Mouse (Mus musculus) heart, postnatal 0 days (tissue): ENCODE data around the gene Maml3. TPM values are rescaled to one million over a fixed set of nuclear protein-coding genes. Genes with fewer than 3 reads are reported as not detected.

Experiments
- ATAC-seq: fragments of 200-750 bp; cut with Nextera tagmentation; 2 replicates; pipeline ENCODE4 v1.8.0; 2017; ENCODE audit warnings: low read depth, moderate number of reproducible peaks, moderate library complexity; ENCODE audit not compliant: insufficient read depth
- DNase-seq: peaks from one replicate; pipeline ENCODE4 v3.0.0-alpha.2; 2016; ENCODE audit warnings: low spot score
- H3K27ac ChIP-seq: fragments of 300-500 bp; sonication (generic); 2 replicates; pipeline ENCODE4 v1.5.1; 2014; ENCODE audit warnings: low read depth, mild to moderate bottlenecking
- H3K27me3 ChIP-seq: fragments of 300-500 bp; sonication (generic); 2 replicates; pipeline ENCODE4 v1.6.1; 2014; ENCODE audit warnings: low read length, mixed read lengths; ENCODE audit not compliant: control insufficient read depth, insufficient read depth
- H3K36me3 ChIP-seq: fragments of 300-500 bp; sonication (generic); replicated peaks from 2 replicates; pipeline ENCODE4 v1.6.1; 2014; ENCODE audit warnings: low read length, mixed read lengths; ENCODE audit not compliant: control insufficient read depth, insufficient read depth
- H3K4me1 ChIP-seq: fragments of 300-500 bp; sonication (generic); 2 replicates; pipeline ENCODE4 v1.6.1; 2014; ENCODE audit warnings: antibody characterized with exemption; ENCODE audit not compliant: control insufficient read depth, insufficient read depth
- H3K4me2 ChIP-seq: fragments of 300-500 bp; sonication (generic); 2 replicates; pipeline ENCODE4 v1.6.1; 2014; ENCODE audit warnings: low read depth, mild to moderate bottlenecking, low read length, moderate library complexity
- H3K4me3 ChIP-seq: fragments of 300-500 bp; sonication (generic); 2 replicates; pipeline ENCODE4 v1.5.1; 2014; ENCODE audit warnings: low read depth, low read length
- H3K9ac ChIP-seq: fragments of 300-500 bp; sonication (generic); replicated peaks from 2 replicates; pipeline ENCODE4 v1.6.1; 2014; ENCODE audit warnings: low read depth, low read length, mixed read lengths
- H3K9me3 ChIP-seq: fragments of 300-500 bp; sonication (generic); replicated peaks from 2 replicates; pipeline ENCODE4 v1.6.1; 2016; ENCODE audit warnings: low read length; ENCODE audit not compliant: control insufficient read depth
- CTCF ChIP-seq: IDR thresholded peaks from 2 replicates; pipeline ENCODE4 v1.5.1; 2016; ENCODE audit warnings: antibody characterized with exemption, control low read depth, low read depth
- EP300 ChIP-seq: IDR thresholded peaks from 2 replicates; pipeline ENCODE4 v1.6.1; 2016; ENCODE audit warnings: antibody characterized with exemption, low read depth
- WGBS: fragments of 180-500 bp; shearing (Covaris S2); extraction: QIAGEN DNeasy Blood & Tissue Kit; methylation state at CpG from one replicate; pipeline ENCODE4 v1.1.7; 2014; 5-methylcytosine and 5-hydroxymethylcytosine counted together
- polyA plus RNA-seq: library from polyadenylated mRNA; unstranded; fragments of >200 nt; fragmentation: Nextera tagmentation; extraction: Ambion mirVana; gene quantifications from 2 replicates; pipeline ENCODE4 v1.2.1, GENCODE M21; 2015
- total RNA-seq: library from RNA; depleted of rRNA; stranded (reverse); fragments of >200 nt; gene quantifications from 2 replicates; pipeline ENCODE4 v1.2.3, GENCODE M21; 2014; ENCODE audit warnings: low replicate concordance

Maml3 gene
- total and polyA plus RNA-seq, 2 experiments from 2014 or later: 1.6 to 6.2 TPM

- Histone ChIP-seq H3K4me2 (no peak overlapping the region), H3K9ac (no peak overlapping the region), H3K27me3 (no peaks in the 10 kb centered on the region), H3K27ac (peak overlapping the region; percentile 27; the same call in 1 of the 2 replicates), H3K9me3 (no peaks in the 10 kb centered on the region), H3K36me3 (no peaks in the 10 kb centered on the region), H3K4me1 (peaks cover 14% of the 10 kb centered on the region; the same call in 1 of the 2 replicates), H3K4me3 (no peak overlapping the region)
- no peak for TF ChIP-seq EP300
- TF ChIP-seq CTCF: no peak
- 71% methylated on average over 6 of the region's 6 CpGs for WGBS
- DNase-seq: no peak
- no peak for ATAC-seq
Measured at GRCm38 (mm10) chr3:51654303-51655055, 450.4 kb downstream of the Maml3 start.

GRCm38 (mm10) chr3:51652701-51653100, 452.2 kb downstream of the Maml3 start:
- Histone ChIP-seq H3K9ac (peak overlapping the region; percentile 20; the same call in 1 of the 2 replicates), H3K36me3 (no peaks in the 10 kb centered on the region), H3K27ac (peak overlapping the region; percentile 64), H3K4me2 (peak overlapping the region; percentile 56), H3K4me1 (peaks cover 14% of the 10 kb centered on the region; the same call in 1 of the 2 replicates), H3K9me3 (no peaks in the 10 kb centered on the region), H3K4me3 (peak overlapping the region; percentile 23; the same call in 1 of the 2 replicates), H3K27me3 (no peaks in the 10 kb centered on the region)
- TF ChIP-seq EP300: no peak
- 10% methylated on average over 8 of the region's 9 CpGs for WGBS
- DNase-seq (peak; percentile 64), ATAC-seq (peak; percentile 68)

- peak overlapping the region; percentile 23; the same call in 1 of the 2 replicates for H3K4me3 ChIP-seq
- TF ChIP-seq EP300 (no peak), CTCF (peak; percentile 79)
- 5% methylated on average over 9 of the region's 9 CpGs for WGBS
- no peaks in the 10 kb centered on the region for H3K9me3 ChIP-seq
- no peaks in the 10 kb centered on the region for H3K36me3 ChIP-seq
- peak overlapping the region; percentile 56 for H3K4me2 ChIP-seq
- no peaks in the 10 kb centered on the region for H3K27me3 ChIP-seq
- H3K4me1 ChIP-seq: peaks cover 14% of the 10 kb centered on the region; the same call in 1 of the 2 replicates
- peak overlapping the region; percentile 64 for H3K27ac ChIP-seq
- H3K9ac ChIP-seq: peak overlapping the region; percentile 20; the same call in 1 of the 2 replicates
- ATAC-seq (peak; percentile 72), DNase-seq (peak; percentile 61)
Measured at GRCm38 (mm10) chr3:51652292-51652691, 452.6 kb downstream of the Maml3 start.

GRCm38 (mm10) chr3:51651149-51651548, 453.7 kb downstream of the Maml3 start:
- peak; percentile 33; the same call in 1 of the 2 replicates for TF ChIP-seq CTCF
- TF ChIP-seq EP300: no peak
- Histone ChIP-seq H3K4me2 (no peak overlapping the region), H3K4me3 (no peak overlapping the region), H3K9ac (no peak overlapping the region), H3K9me3 (no peaks in the 10 kb centered on the region), H3K27me3 (no peaks in the 10 kb centered on the region), H3K27ac (no peak overlapping the region), H3K36me3 (no peaks in the 10 kb centered on the region), H3K4me1 (peaks cover 14% of the 10 kb centered on the region; the same call in 1 of the 2 replicates)
- ATAC-seq (no peak), DNase-seq (no peak)
- WGBS: 69% methylated on average over 2 of the region's 2 CpGs

- DNase-seq: no peak
- no peak for TF ChIP-seq EP300
- TF ChIP-seq CTCF: no peak
- no peak overlapping the region for H3K9ac ChIP-seq
- no peak overlapping the region for H3K4me2 ChIP-seq
- H3K9me3 ChIP-seq: no peaks in the 10 kb centered on the region
- no peaks in the 10 kb centered on the region for H3K27me3 ChIP-seq
- H3K27ac ChIP-seq: no peak overlapping the region
- ATAC-seq: no peak
- WGBS: 79% methylated on average over 8 of the region's 8 CpGs
- H3K4me3 ChIP-seq: no peak overlapping the region
- no peaks in the 10 kb centered on the region for H3K36me3 ChIP-seq
- H3K4me1 ChIP-seq: peaks cover 9% of the 10 kb centered on the region; the same call in 1 of the 2 replicates
Measured at GRCm38 (mm10) chr3:51649986-51650385, 454.9 kb downstream of the Maml3 start.
